Mouse (Mus musculus) left cerebral cortex, adult 18-20 months (tissue): ENCODE data around the gene Rpl11. TPM values are rescaled to one million over a fixed set of nuclear protein-coding genes. Genes with fewer than 3 reads are reported as not detected.
"Not testable (repeated sequence)": the region's sequence is repeated elsewhere in the genome, so short reads cannot be mapped to it uniquely, and the experiment has no call there.

Experiments
- DNase-seq, 2 experiments: peaks; one replicate each; pipeline ENCODE4 v3.0.0; 2021 to 2022; ENCODE audit warnings: low spot score in 2 of 2, mixed read lengths in 1 of 2
- total RNA-seq, 2 experiments: library from RNA; stranded (reverse); gene quantifications; 2 replicates each; pipeline ENCODE4 v1.2.3; 2021

Gene Rpl11
- total RNA-seq, 2 experiments from 2014 or later = 277 to 280 TPM

DNA sequence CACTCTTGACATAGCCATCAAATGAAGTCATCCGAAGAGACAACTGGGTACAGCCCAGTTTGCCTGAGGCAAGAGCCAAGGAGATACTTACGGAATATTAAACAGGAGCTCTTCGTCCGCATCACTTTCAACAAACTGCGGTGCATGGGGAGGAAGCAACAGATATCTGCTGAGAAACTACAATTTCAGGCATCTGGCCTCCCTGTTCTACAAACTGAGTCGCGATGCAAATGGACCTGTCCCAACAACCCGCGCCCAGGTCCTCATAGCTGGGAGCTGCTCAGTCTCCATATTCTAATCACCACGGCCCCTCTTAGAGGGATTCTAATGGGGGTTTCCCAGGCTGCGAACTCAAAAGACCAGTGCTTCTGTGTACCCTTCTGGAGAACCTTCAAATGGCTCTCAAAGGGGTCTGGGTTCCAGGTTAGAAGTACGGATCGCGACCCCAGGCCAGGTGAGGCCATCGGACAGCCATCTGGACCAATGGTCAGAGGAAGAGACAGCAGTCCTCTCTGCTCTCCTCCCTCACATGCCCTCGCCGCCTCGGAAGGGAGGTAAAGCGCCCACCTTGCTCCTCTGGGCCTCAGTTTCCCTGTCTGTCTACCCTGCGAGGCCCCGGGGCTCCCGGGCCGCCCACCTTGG lies 66.8 kb downstream of the Rpl11 start:
- DNase-seq = no peak

DNA sequence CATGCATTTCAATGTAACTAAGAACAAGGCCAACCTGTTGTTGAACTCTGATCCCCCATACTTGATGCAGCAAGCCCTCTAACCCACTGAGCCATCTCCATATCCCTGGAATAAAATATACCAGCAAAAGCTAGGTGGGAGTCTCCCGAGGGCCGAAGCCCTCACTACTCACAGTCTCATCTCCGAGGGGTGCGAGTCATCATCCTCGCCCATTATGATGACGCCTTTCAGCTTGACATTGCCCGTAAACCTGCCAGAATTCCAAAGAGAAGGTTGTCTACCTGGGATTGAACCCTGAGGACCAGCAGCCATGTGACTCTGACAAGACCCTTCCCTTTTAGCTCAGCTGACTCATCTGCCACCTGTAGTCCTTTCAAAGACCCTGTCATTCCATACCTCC lies 67.5 kb downstream of the Rpl11 start:
- no peak for DNase-seq

DNA sequence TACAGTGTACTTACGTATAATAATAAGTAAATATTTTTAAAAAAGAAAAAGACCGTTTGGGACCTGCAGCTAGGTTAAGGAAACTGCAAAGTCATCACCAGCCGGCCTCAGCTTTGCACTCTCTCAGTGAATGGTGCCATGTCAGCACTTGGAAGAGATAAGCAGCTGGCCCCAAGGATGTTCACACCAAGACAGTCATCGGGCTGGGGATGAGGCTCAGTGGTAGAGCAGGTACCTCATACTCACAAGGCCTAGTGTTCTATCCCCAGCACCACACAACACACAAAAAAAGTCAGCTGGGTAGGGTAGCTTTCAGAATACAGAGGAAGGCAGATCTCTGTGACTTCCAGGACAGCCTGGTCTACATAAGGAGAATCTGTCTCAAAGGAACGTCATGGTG lies 68.0 kb downstream of the Rpl11 start:
- no peak for DNase-seq

DNA sequence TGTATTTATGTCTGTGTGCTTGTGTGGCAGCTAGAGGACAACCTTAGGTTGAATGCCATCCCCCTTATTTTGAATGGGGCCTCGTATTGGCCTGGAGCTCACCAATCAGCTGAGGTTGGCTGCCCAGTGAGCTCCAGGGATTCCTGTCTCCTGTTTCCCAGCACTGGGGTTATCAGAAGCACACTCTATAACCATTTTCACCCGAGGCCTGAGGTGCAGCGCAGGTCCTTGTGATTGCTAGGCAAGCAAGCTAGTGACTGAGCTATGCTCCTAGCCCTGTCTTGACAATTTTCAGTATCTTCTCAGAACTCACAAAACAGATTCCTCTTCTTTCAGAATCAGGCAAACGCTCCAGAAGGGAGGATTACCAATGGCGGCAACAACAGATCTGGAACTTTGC lies 68.7 kb downstream of the Rpl11 start:
- no peak for DNase-seq

DNA sequence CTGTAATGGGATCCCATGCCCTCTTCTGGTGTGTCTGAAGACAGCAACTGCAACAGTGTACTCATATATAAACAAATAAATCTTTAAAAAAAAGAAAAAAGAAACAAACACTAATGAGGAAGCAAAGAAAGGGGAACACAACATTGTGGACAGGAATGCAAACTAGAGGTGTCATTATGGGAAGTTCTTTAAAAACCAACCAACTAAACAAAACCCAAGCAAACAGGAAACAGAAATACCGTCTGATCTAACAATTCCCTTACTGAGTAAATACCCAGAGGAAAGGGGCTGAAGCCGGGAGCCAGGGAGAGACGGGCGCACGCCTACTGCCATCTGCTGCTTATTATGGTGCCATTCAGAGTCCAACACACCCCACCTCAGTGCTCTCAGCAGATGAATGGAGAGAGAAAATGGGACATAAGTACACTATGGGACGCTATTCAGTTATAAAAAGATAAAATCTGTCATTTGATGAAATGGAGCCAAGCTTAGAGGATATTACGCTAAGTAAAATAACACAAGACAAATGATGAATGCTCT lies 71.6 kb downstream of the Rpl11 start:
- DNase-seq = peak; percentile 73 to 74

DNA sequence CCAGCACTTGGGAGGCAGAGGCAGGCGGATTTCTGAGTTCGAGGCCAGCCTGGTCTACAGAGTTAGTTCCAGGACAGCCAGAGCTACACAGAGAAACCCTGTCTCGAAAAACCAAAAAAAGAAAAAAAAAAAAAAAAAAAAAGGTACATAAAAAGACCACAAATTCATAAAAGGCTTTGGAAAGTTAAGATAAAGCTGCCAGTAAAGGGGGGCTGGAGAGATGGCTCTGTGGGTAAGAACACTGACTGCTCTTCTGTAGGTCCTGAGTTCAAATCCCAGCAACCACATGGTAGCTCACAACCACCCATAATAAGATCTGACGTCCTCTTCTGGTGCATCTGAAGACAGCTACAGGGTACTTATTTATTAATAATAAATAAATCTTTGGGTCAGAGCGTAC lies 73.0 kb downstream of the Rpl11 start:
- not testable (repeated sequence) for DNase-seq

Other genes starting within 250 kb of the Rpl11 start
- gene Srsf10, start 197.7 kb downstream of the Rpl11 start, total RNA-seq = 10 to 100 TPM; 72.3 to 76.1 TPM
- 10 to 100 TPM; 39.6 to 52.7 TPM for gene Pnrc2, start 179.6 kb downstream of the Rpl11 start, total RNA-seq
- gene Cnr2, start 158.0 kb downstream of the Rpl11 start, total RNA-seq = not detected
- 10 to 100 TPM; 33.6 to 36.5 TPM for gene Fuca1, start 132.7 kb downstream of the Rpl11 start, total RNA-seq
- 10 to 100 TPM; 36.0 to 36.7 TPM for gene Hmgcl, start 107.0 kb downstream of the Rpl11 start, total RNA-seq
- 10 to 100 TPM; 25.0 to 28.0 TPM for gene Gale, start 89.7 kb downstream of the Rpl11 start, total RNA-seq
- gene Lypla2, start 80.8 kb downstream of the Rpl11 start, total RNA-seq = 10 to 100 TPM; 94.5 to 97.4 TPM
- gene Pithd1, start 66.2 kb downstream of the Rpl11 start, total RNA-seq = 10 to 100 TPM; 93.6 to 94.4 TPM
- gene Eloa, start 31.7 kb downstream of the Rpl11 start, total RNA-seq = 10 to 100 TPM; 25.6 to 26.0 TPM
- 10 to 100 TPM; 34.9 to 43.2 TPM for gene Id3, start 90.1 kb upstream of the Rpl11 start, total RNA-seq
- gene E2f2, start 119.0 kb upstream of the Rpl11 start, total RNA-seq = under 1 TPM; 0.30 to 0.40 TPM
- gene Asap3, start 152.9 kb upstream of the Rpl11 start, total RNA-seq = 1 to 10 TPM; 2.6 to 3.0 TPM
- gene Tcea3, start 194.3 kb upstream of the Rpl11 start, total RNA-seq = under 1 TPM; 0.49 to 0.77 TPM
- gene Zfp46, start 231.3 kb upstream of the Rpl11 start, total RNA-seq = 10 to 100 TPM; 41.5 to 43.6 TPM